Mouse (Mus musculus) liver (tissue): Measurements from ENCODE around the gene Anapc7.
"Not testable (repeated sequence)": the region's sequence is repeated elsewhere in the genome, so short reads cannot be mapped to it uniquely, and the experiment has no call there.

Source experiments
- DNase-seq: peaks from one replicate; pipeline ENCODE4 v3.0.0-alpha.2; 2020; ENCODE audit warnings: mixed read lengths

Gene Anapc7

DNA sequence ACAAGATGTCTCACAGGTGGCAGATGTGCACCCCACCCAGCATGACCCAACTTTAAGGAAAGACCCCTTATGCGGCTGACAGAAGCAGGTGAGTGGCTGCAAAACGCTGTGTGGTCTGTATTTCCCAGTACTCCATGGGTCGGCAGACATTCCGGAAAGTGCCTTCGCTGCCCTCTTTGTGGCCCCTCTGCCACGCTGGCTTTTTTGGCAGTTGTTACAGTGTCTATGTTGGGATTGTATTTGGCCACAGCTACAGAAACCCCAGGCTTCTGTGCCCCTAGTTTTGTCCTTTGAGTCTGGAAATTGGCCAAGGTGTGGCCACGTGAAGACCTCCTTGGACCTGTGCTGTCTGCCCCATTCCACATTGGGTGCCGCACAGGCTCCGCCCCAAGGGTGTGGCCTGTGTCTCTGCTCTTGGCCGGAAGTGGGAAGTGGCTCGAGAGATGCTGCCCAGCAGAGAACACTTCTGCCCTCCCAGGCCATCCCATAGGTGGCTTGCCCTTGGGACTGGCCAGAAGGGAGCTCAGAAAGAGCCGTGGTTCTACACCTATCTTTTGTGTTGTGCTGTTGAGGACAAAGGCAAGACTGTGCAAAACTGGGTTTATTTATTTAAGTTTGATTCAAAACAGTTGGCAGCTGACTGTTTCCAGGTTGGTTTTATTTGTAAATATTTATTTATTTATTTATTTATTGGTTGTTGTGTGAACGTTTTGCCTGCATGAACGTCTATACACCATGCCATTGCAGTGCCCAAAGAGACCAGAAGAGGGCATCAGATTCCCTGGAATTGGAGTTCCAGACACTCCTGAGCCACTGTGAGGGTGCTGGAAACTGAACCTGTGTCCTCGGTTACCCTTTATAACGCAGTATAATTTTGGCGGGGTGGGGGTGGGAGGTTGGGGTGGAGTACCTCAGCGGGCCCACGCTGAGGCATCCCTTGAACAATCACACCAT lies 11.5 kb upstream of the Anapc7 start:
- DNase-seq = peak; percentile 18

DNA sequence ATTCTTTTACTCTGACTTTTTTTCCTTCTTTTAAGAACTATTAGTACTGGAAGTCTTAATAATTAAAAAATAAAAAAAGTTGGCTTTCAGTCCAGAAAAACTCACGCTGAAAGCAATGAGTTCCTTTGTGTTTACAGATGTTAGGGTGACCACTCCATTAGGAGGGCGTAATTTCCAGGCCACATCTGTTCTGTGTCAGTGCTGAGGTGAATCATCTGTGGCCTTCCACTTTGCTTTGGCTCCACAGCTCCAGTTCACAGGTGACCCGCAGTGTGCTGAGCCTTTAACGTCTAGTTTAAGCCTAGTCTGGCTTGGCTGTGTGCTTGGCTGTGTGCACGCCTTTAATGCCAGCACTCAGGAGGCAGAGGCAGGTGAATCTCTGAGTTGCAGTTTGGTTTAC lies 9.6 kb upstream of the Anapc7 start:
- DNase-seq = no peak

DNA sequence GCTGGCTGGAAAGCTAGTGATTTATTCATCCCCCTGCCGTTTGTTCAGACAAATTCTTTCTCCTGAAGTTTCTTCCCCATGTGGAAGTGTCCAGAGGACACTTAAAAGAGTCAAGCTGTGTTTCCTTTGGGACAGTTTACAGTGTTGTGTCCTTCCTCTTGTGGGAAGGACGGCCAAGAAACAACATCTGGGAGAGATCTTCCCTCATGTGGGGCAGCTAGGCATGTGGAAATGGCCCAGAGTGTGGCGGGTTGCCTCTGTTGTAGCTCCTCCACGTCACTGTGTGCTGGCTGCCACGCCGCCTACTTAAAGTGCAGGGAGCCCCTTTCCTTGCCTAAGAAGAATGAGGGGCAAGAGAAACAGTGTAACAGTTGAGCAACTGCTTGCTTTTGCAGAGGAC lies 8.7 kb upstream of the Anapc7 start:
- DNase-seq = no peak

DNA sequence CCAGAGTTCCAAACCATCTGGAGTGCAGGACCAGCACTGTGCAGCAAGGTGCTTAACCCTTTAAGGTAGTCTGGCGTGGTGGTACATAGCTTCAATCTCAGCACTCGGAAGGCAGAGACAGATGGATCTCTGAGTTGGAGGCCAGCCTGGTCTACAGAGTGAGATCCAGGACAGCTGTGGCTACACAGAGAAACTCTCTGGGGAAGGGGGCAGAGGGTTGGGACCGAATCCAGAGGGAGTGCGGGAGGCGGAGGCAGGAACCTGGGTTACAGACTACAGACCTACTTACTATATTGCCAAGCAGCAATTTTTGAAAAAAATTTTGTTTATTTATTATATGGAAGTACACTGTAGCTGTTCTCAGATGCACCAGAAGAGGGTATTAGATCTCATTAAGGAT lies 7.1 kb upstream of the Anapc7 start:
- no peak for DNase-seq

DNA sequence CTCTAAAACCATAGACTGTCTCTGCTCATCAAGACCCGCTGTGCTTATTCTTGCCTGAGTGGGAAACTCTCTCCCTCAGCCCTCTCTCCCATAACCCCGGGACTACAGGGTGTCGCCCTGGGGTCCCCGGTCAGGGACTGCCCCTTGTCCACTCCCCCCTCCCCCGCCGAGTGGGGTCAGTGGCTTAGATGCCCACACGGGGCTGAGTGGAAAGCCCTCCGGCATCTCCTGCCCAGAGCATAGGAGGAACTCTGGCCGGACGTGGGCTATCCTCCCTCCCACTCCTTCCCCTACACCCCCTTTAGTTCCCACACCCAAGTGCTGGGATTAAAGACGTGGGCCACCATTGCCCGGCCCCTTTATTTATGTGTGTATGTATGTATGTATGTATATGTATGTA lies 6.0 kb upstream of the Anapc7 start:
- no peak for DNase-seq

DNA sequence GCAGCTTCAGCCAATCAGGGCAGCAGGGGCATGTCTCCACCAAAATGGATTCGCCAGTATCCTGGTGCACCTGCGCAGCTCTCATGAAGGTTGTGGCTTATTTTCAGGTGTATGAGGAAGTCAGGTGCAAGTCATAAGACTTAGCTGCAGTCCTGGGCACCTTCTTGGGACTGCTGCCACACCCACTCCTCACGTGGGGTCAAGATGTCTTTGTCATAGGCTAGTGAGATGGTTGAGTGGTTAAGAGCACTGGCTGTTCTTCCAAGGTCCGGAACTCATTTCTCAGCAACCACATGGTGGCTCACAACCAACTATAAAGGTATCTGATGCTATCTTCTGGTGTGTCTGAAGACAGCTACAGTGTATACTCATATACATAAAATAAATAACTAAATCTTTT lies 817 bp upstream of the Anapc7 start:
- not testable (repeated sequence) for DNase-seq

DNA sequence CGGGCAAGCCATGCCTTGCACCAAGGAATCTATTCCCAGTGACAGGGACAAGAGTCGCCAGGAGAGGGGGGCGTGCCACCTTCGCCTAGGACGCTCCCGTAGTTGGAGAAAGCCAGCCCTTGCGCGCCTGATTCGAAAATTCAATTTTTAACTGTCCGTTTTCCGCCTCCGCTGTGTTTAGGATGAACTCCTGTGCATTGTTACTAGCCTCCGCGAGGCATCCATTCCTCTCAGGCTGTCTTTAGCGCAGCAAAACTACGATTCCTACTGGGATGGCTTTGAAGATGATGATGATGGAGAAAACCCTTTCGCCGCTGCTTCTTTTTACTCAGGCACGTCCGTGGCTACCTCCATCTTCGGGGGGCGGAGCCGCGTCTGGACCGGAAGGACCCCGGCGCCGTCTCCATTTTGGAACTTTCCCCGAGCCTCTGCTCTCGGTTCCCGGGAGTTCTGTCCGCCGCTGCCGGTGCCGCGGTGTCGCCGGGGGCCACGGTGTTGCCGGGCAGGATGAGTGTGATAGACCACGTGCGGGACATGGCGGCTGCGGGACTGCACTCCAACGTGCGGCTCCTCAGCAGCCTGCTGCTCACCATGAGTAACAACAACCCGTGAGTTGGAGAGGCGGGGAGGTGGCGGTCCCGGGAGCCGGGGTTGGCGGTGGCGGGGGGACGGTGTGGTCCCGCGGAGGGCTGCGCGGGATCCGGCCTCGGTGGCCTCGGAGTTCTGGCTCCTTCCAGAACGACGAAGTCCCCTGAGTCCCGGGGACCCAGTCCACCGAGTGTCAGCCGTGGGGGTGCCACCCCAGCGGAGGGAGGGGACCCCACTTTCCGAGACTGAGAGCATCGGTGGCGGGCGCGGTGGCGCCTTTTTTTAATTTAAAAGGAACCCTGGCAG lies 825 bp downstream of the Anapc7 start:
- peak; percentile 88 for DNase-seq

DNA sequence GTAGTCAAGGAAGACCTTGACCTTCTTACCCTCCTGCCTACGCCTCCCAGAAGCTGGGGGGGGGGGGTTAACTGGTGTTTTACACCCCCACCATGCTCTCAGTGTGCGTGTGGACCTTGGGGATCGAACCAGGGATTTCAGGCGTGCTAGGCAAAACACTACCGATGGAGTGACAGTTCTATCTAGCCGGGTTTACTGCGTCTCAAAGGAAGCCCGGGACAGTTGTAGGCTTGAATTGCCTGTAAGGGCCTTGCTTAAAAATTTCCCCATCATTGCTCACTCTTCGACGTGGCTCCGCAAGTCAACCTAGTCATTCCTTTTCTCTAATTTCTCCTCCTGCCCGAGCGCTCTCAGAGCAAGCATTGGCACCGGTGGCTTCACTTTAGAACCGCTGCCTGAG lies 1.6 kb downstream of the Anapc7 start:
- DNase-seq = peak; percentile 13

DNA sequence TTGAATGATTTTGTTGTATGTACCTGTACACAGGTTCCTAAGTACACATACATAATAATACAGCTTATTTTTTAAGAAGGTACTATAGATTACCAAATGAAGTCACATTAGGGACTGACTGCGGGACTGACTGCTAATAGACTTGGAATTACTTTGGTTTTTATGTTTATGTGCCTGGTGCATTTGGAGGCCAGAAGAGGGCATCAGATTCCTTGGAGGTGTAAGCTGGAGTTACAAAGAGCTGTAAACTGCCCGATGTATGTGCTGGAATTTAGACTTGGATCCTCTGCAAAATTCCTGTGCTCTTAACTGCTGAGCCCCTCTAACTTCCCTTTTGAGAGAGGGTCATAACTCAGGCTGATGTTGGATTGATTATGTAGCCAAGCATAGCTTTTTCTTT lies 4.1 kb downstream of the Anapc7 start:
- no peak for DNase-seq

DNA sequence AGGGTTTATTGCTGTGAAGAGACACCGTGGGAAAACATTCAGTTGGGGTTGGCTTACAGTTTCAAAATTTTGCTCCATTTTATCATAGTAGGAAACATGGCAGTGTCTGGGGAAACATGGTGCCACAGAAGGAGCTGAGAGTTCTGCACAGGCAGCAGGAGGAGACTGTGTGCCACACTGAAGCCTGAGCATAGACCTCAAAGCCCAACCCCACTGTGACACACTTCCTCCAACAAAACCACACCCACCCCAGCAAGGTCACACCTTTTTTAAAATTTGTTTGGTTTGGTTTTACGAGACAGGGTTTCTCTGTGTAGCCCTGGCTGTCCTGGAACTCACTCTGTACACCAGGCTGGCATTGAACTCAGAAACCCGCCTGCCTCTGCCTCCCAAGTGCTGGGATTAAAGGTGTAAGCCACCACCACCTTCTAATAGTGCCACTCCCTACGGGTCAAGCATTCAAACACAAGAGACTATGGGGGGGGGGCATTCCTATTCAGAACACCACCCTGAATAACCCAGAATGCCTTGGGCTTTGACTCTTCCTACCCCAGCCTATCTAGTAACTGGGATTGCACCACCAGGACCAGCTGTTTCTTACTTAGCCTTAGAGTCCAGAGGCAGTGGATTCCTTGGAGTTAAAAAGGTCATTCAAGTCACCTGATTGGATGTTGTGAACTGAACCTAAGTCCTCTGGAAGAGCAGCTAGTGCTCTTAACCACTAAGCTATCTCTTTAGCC lies 8.7 kb downstream of the Anapc7 start:
- DNase-seq = no peak

DNA sequence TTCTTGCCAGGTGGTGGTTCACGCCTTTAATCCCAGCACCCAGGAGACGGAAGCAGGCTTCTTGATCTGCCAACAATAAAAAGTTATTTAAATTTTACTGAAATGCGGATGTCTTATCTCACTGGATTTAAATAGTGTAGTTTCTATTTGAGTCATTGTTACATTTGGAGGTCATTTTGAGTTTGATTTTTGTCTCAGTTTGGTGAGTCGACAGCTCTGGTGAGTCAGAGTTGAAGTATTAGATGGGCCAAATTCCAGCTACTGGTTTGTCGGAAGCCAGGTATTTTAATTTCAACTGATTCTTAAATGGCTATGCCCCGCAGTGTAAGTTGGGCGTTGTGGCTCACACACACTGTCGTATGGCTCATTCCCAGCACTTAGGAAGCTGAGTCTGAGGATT lies 9.7 kb downstream of the Anapc7 start:
- DNase-seq = no peak

DNA sequence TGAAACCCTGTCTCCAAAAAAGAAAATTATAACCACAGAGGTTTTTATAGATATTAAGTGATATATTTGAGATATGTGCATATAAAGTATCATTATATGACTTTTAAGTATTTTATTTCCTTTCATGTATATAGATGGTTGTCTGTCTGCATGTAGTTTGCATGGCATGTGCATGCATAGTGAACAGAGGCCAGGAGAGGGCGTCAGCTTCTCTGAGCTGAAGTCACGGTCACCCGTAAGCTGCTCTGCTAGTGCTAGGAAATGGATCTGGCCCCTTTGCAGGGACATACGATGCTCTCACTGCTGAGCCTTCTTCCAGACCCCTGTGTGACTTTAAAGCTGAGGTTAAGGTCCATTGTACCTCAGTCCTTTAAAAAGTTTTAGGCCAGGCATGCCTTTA lies 13.0 kb downstream of the Anapc7 start:
- DNase-seq = no peak

DNA sequence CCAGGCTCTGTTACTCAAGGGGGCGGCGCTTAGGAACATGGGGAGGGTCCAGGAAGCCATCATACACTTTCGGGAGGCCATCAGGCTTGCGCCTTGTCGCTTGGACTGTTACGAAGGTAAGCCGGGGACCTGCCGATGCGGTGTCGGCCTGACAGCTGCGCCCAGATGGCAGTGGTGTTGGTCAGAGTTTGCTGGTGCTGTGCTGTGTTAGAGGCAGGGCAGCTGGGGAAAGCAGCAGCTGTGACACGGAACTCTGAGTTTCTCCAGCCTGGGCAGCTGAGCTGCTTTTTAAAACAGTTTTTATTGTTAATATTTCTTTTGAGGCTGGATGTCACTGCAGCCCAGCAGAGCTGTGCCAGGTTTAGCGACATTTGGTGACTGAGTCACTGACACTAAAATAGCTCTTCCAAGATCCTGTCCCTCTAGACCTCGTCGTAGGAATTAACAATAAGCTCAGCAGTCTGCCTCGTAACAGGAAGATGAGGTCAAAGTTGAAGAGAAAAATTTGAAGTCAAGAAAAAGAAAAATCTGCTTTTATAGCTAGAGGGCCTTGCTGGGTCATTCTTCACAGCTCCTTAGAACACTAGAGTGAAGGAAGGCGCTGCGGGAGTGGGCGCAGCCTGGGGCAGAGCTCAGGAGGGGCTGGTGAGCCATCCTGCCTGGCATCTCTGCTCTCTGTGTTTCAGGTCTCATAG lies 18.1 kb downstream of the Anapc7 start:
- no peak for DNase-seq

DNA sequence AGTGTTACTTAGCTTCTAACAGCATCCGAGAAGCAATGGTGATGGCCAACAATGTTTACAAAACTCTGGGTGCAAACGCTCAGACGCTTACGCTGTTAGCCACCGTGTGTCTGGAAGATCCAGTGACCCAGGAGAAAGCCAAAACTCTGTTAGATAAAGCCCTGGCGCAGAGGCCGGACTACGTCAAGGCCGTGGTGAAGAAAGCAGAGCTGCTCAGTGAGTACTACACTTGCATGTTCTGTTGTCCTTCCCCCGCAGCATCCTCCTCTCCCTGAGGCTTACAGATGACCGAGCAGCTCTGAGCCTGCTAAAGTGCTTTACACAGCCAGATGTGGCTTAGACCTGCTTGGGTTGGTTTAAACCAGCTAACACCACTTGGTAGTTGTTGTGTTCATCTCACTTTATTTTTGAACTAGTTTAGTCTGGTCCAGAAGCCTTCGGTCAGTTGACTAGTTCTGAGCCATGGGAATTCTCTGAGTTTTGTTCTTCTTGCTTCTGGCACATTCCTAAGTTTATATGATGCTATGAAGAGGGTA lies 18.7 kb downstream of the Anapc7 start:
- DNase-seq = no peak

DNA sequence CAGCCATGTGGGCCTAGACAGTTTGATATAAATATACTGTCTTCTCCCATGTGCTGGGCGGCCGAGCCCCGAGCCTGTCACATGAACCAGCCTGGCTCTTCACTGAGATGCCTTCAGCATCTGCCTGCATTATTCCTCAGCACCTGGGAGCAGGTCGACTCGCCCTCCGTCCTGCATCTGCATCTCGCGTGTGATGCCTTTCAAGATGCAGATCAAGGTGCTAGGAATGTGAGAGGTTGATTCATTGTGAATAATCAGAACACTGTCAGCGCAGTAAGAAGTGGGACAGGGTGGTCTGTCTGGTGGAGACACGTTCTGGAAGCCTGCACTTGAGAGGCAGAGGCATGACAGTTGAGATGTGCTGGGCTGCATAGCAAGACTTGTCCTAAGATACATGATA lies 23.0 kb downstream of the Anapc7 start:
- no peak for DNase-seq

DNA sequence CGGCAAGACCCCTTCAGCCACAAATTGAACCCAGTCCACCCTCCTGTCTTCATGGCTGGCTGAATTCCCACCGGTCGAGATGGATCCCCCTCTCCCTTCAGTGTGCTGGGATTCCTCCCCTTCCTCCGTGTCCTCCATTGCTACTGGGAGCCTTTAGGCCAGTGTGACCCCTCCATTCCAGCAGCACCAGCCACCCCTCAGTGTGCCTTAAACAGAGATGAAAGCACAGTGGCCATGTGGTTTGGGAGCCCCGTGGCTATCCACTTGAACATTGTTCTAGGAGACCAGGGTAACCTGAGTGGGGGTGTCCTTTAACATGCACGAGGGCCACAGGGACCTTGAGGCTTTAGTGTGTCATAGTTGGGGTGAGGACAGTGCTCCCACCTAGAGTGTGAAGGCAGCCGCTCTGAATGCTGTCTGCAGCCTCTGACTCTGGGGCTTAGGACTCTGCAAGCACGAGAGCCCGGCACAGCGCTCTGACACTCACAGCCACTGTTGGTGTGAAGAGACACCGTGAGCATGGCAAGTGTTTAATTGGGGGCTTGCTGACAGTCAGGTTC lies 23.6 kb downstream of the Anapc7 start:
- no peak for DNase-seq

DNA sequence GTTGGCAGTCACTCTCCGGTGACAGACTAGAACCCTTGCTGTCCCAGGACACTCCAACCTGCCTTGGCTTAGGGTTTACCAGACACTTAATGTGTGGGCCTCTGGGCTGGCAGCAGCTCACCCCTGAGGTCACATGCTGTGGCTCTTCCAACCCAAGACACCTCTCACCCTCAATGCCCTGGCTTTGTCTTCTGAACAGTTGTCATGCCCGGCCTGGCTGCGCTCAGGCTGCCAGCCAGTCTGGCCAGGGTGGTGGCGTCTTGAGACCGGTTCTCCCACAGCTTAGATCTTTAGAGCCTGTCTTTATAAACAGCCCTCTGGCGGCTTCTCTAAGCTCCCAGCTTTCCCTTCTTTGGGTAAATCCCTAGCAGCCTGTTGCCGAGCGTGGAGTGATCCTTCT lies 26.4 kb downstream of the Anapc7 start:
- DNase-seq = no peak

DNA sequence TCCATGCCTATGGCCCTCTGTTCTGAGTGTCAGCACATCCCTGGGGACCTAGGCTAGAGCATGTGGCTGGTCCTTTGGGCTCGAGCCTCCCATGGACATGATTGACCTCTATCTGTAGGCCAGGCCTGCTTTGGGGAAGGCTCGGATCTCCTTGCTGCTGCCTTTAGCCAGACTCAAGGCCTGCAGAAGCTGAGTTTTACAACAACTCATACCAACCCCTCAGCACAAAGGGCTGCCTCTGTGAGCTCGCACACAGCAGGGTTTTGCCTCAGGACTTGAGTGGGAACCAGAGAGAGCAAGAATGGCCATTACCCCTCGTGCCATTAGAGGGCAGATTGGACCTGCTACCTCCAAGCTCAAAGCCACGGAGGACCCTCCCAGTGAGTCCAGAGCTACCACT lies 27.4 kb downstream of the Anapc7 start:
- DNase-seq = no peak

DNA sequence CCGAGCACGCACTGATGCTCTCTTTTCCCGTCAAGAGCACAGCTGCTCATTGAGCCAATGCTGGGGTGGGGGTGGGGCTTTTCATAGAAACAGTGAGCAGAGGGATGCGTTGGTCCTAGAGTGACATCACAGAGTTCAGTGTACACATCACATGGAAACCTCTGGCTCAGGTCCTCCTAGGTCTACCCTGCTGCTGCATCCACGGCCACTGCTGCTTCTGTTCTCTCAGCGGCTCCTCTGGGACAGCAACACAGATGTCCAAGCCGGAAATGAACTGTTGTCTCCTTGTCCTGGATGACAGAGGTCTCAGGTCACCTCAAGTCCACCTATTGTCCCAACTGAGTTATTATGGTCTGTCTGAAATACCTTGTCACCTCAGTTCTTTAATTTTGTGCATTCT lies 28.5 kb downstream of the Anapc7 start:
- no peak for DNase-seq

DNA sequence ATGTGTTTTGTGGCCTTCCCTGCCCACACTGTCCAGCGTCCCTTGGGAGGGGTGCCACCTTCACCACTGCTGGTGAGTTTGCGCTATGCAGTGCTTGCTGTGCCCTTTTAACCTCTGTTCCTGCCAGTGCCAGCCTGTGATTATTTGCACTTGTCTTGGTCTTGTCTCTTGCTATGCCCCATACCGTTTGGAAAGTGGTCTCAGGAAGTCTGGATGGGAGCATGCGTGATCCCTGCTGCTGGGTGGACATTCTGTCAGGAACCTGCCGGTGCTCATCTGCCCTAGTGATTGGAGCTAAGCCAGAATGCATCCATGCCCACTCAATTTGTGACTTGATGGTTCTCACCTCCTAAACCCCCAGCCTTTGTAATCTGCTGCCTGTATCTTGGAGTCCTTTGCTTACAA lies 29.4 kb downstream of the Anapc7 start:
- DNase-seq = no peak

DNA sequence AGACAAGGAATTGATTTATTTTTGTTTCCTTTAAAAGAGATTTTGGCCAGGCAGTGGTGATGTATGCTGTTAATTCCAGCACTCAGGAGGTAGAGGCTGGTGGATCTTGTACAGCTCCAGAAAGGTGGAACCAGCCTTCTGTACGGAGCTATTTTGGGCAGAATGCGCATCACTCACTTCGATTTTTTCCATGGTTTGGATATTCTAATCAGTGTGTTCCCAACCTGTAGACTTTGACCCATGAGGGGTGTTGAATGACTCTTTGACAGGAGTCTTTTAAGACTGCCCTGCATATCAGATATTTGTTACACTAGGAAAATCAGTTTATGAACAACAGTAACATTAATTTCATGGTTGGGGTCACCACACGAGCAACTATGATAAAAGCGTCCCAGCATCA lies 29.8 kb downstream of the Anapc7 start:
- no peak for DNase-seq

DNA sequence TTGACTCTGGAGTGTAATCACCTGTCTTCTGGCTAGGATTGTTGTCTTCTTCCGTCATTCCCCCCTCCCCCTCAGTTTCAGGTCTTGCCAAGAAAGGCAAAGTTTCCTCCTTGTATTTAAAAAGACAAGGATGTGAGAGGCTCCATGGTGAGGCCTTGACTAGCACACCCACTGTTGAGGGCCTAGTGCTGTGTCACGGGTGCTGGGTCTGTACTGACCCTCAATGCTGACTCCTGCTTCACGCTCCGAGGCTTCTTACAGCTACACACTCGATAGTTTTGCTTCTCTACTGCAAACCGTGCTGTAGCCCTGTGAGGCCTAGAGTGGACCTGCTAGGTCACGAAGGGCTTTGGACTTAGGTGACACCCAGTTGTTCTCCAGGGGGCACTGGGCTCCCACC lies 30.7 kb downstream of the Anapc7 start:
- DNase-seq = no peak
